Mouse (Mus musculus) MEL (cell line): Measurements from ENCODE around the gene Gtsf2. TPM values are rescaled to one million over a fixed set of nuclear protein-coding genes. Genes with fewer than 3 reads are reported as not detected.
"Not testable (repeated sequence)": the region's sequence is repeated elsewhere in the genome, so short reads cannot be mapped to it uniquely, and the experiment has no call there.

Experiments
- DNase-seq: peaks from one replicate; pipeline ENCODE4 v3.0.0; 2011; ENCODE audit warnings: low read depth, low spot score
- H3K27ac ChIP-seq: 2 replicates; pipeline ENCODE4 v1.5.1; 2012; ENCODE audit warnings: low read depth, mild to moderate bottlenecking, control low read depth, low read length, moderate library complexity; ENCODE audit not compliant: control insufficient read depth
- H3K27me3 ChIP-seq, 2 experiments: fragments of 150-350 bp in 1 of 2; sonication (generic) in 1 of 2; 2 replicates each; pipeline ENCODE4 v1.6.1; 2012; ENCODE audit warnings: low read length in 2 of 2, mild to moderate bottlenecking in 2 of 2, improper control_type of control experiment in 1 of 2, moderate library complexity in 1 of 2; ENCODE audit not compliant: insufficient read depth in 2 of 2, control insufficient read depth in 1 of 2
- H3K36me3 ChIP-seq, 2 experiments: 2 replicates each; pipeline ENCODE4 v1.6.1; 2012 to 2014; ENCODE audit warnings: low read length in 2 of 2, improper control_type of control experiment in 1 of 2, inconsistent platforms in 1 of 2, mild to moderate bottlenecking in 1 of 2; ENCODE audit not compliant: insufficient read depth in 2 of 2, control insufficient read depth in 1 of 2
- H3K4me1 ChIP-seq, 2 experiments: fragments of 150-350 bp in 1 of 2; sonication (generic) in 1 of 2; 2 replicates each; pipeline ENCODE4 v1.6.1; 2012; ENCODE audit warnings: low read length in 2 of 2, improper control_type of control experiment in 1 of 2, mild to moderate bottlenecking in 1 of 2; ENCODE audit not compliant: insufficient read depth in 2 of 2, control insufficient read depth in 1 of 2
- H3K4me3 ChIP-seq, 2 experiments: fragments of 150-350 bp in 1 of 2; sonication (generic) in 1 of 2; 2 replicates each; pipeline ENCODE4 v1.5.1; 2012; ENCODE audit warnings: low read depth in 2 of 2, low read length in 2 of 2, mild to moderate bottlenecking in 2 of 2, moderate library complexity in 2 of 2, control low read depth in 1 of 2, improper control_type of control experiment in 1 of 2; ENCODE audit not compliant: control insufficient read depth in 1 of 2, insufficient read depth in 1 of 2
- H3K79me2 ChIP-seq: 2 replicates; pipeline ENCODE4 v1.6.1; 2012; ENCODE audit warnings: mild to moderate bottlenecking, low read length, moderate library complexity; ENCODE audit not compliant: control insufficient read depth, poor library complexity, insufficient read depth
- H3K9ac ChIP-seq: 2 replicates; pipeline ENCODE4 v1.6.1; 2012; ENCODE audit warnings: low read depth, mild to moderate bottlenecking, control low read depth, low read length, moderate library complexity; ENCODE audit not compliant: control insufficient read depth, poor library complexity, severe bottlenecking
- H3K9me3 ChIP-seq: fragments of 150-350 bp; sonication (generic); replicated peaks from 2 replicates; pipeline ENCODE4 v1.6.1; 2012; ENCODE audit warnings: mild to moderate bottlenecking, low read length, improper control_type of control experiment, moderate library complexity; ENCODE audit not compliant: insufficient read depth
- CHD2 ChIP-seq: IDR thresholded peaks from 2 replicates; pipeline ENCODE4 v1.6.1; 2011; ENCODE audit warnings: low read length, improper control_type of control experiment
- CTCF ChIP-seq, 3 experiments: IDR thresholded peaks in 2 of 3; conservative IDR thresholded peaks in 1 of 3; 2 replicates each; pipeline ENCODE4 v1.5.1; 2011 to 2012; ENCODE audit warnings: low read length in 3 of 3, low read depth in 2 of 3, mild to moderate bottlenecking in 2 of 3, improper control_type of control experiment in 1 of 3, inconsistent platforms in 1 of 3, mixed read lengths in 1 of 3, moderate library complexity in 1 of 3; ENCODE audit not compliant: control insufficient read depth in 1 of 3, insufficient read depth in 1 of 3, poor library complexity in 1 of 3, severe bottlenecking in 1 of 3
- HCFC1 ChIP-seq: IDR thresholded peaks from 2 replicates; pipeline ENCODE4 v1.6.1; 2012; ENCODE audit warnings: low read depth, mild to moderate bottlenecking, inconsistent platforms, low read length, improper control_type of control experiment, moderate library complexity
- MAZ ChIP-seq: IDR thresholded peaks from 2 replicates; pipeline ENCODE4 v1.6.1; 2012; ENCODE audit warnings: low read depth, mild to moderate bottlenecking, inconsistent platforms, low read length, improper control_type of control experiment
- MYB ChIP-seq: IDR thresholded peaks from 2 replicates; pipeline ENCODE4 v1.6.1; 2011; ENCODE audit warnings: mild to moderate bottlenecking, low read depth, low read length, improper control_type of control experiment
- POLR2A ChIP-seq, 2 experiments: IDR thresholded peaks; 2 replicates each; pipeline ENCODE4 v1.6.1; 2011 to 2012; ENCODE audit warnings: low read length in 2 of 2, mild to moderate bottlenecking in 2 of 2, control low read depth in 1 of 2, improper control_type of control experiment in 1 of 2, low read depth in 1 of 2, moderate library complexity in 1 of 2; ENCODE audit not compliant: control insufficient read depth in 1 of 2, insufficient read depth in 1 of 2, poor library complexity in 1 of 2
- RAD21 ChIP-seq: IDR thresholded peaks from 2 replicates; pipeline ENCODE4 v1.6.1; 2011; ENCODE audit warnings: mild to moderate bottlenecking, low read depth, low read length, improper control_type of control experiment
- TBP ChIP-seq: IDR thresholded peaks from 2 replicates; pipeline ENCODE4 v1.8.0; 2011; ENCODE audit warnings: low read depth, low read length, improper control_type of control experiment
- polyA plus RNA-seq, 2 experiments: library from polyadenylated mRNA; stranded (reverse) in 1 of 2; unstranded in 1 of 2; fragments of >175 nt in 1 of 2; fragments of >200 nt in 1 of 2; gene quantifications; 2 replicates each; pipeline versions ENCODE4 v1.2.1 to v1.2.4; 2012; ENCODE audit warnings: low replicate concordance in 2 of 2, low read depth in 1 of 2; ENCODE audit not compliant: insufficient read length in 2 of 2, insufficient read depth in 1 of 2, missing spikeins in 1 of 2
- total RNA-seq: library from RNA; depleted of rRNA; stranded (reverse); fragments of 300-350 nt; gene quantifications from 2 replicates; pipeline ENCODE4 v1.2.3, GENCODE M21; 2012

Gene Gtsf2
- total and polyA plus RNA-seq, 3 experiments: not detected

DNA sequence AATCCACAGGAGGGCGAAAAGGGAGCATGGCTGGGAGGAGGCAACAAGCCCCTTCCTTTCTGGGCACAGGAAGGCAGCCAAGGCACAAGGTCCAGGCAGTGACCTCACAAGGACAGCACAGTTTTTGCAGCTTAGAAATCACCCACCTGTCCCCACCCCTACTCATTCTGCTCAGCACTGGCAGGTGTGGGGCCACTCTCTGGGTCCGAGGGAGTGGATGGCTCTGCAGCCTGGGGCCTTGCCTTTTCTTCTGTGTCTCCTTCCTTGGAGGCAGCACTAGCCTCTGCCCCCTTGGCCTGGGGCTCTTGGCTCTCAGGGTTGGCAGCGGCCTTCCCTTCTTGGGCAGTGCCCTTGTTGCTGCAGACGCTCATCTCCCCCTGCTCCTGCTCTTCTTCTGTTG is 2.3 kb downstream of the Gtsf2 start:
- not testable (repeated sequence) for H3K4me3 ChIP-seq, H3K79me2 ChIP-seq, H3K4me1 ChIP-seq, H3K27me3 ChIP-seq, H3K9me3 ChIP-seq, H3K27ac ChIP-seq, DNase-seq, H3K9ac ChIP-seq, H3K36me3 ChIP-seq

DNA sequence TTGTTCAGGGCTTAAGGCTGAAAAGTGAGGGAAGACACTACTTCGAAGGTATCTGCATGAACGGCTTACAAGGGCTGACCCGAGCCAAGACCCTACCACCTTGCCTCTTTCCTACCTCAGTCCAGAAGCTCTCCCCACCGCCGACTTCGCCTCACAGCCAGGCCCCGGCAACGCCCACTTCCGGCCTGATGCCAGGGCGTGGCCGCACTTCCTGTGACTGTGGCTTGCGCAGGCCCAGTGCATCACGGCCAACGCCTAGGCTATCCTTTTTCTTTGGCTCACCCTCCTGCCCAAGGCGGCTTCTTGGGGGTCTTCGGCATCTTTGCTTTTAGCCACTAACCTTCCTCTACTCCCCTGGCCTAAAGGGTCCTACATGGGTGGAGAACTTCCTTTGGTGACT is 18.0 kb downstream of the Gtsf2 start, which contains the start of gene Gtsf1:
Gtsf1 (minus strand) TSS at position 230 of the 400 bp plus-strand sequence.
- Histone ChIP-seq H3K9ac (no peak within 1 kb of the TSS), H3K27ac (no peak within 1 kb of the TSS), H3K4me3 (no peak within 1 kb of the TSS), H3K27me3 (peaks cover 0 to 2% of the 10 kb centered on the region in 2 experiments; a peak in 1 of 4 replicates), H3K9me3 (no peaks in the 10 kb centered on the region), H3K79me2 (no peaks in the 10 kb centered on the region), H3K36me3 (no peaks in the 10 kb centered on the region), H3K4me1 (peaks cover 0 to 3% of the 10 kb centered on the region in 2 experiments; a peak in 1 of 4 replicates)
- no peak for DNase-seq
- TF ChIP-seq RAD21 (no peak), HCFC1 (no peak), MAZ (no peak), CTCF (IDR thresholded peaks at IDR 0.05 in 2 of 3, conservative IDR thresholded peaks at IDR 0.05 in 1 of 3; ENCODE audit: control insufficient read depth in 1 of 3, insufficient read depth in 1 of 3, low read depth in 2 of 3, low read length in 3 of 3, poor library complexity in 1 of 3, severe bottlenecking in 1 of 3) (no peak), POLR2A (IDR thresholded peaks at IDR 0.05; ENCODE audit: control insufficient read depth in 1 of 2, insufficient read depth in 1 of 2, low read depth in 1 of 2, low read length in 2 of 2, poor library complexity in 1 of 2) (no peak)

DNA sequence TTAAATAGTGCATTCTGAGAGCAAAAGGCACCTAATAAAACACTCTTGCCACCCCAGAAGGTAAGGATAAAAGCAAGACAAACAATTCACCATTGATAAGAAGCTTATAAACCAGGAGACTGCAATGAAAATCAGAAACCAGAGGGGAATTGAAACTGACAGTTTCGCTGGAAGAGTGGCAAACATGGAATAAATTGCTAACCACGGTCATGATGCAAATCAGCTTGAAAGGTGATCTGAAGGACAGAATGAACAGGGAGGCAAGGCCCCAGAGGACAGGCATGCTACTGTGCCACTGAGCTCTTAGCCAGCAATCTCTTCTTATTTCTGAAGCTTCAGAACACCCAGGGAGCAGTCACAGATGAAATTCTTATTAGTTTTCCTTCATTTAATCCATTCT is 21.3 kb downstream of the Gtsf2 start:
- Histone ChIP-seq H3K4me1 (peaks cover 0 to 3% of the 10 kb centered on the region in 2 experiments; a peak in 1 of 4 replicates), H3K27me3 (peaks cover 0 to 2% of the 10 kb centered on the region in 2 experiments; a peak in 1 of 4 replicates), H3K36me3 (no peaks in the 10 kb centered on the region), H3K9me3 (no peaks in the 10 kb centered on the region), H3K4me3 (no peak overlapping the region), H3K9ac (no peak overlapping the region)
- no peak for DNase-seq
- TF ChIP-seq CHD2: no peak
- no peak for TF ChIP-seq MYB
- no peak for TF ChIP-seq HCFC1
- TF ChIP-seq, all 39 proteins: peak for 0
- Histone ChIP-seq H3K79me2 (no peaks in the 10 kb centered on the region), H3K27ac (no peak overlapping the region)

DNA sequence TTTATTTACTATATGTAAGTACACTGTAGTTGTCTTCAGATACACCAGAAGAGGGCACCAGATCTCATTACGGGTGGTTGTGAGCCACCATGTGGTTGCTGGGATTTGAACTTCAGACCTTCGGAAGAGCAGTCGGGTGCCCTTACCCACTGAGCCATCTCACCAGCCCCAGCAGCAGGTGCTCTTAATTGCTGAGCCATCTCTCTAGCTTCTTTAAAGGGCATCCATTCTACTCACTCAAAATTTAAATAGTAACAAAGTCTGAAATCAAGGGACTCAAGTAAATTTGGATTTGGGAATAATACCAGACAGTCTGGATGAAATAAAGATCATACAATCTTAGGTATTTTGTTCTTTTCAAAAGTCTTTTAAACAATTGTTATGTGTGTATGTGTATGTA is 42.7 kb downstream of the Gtsf2 start:
- peak; percentile 61; the same call in 1 of the 2 replicates for TF ChIP-seq TBP
- TF ChIP-seq, all 39 proteins: peak for 1; not testable (repeated sequence) for 38
- not testable (repeated sequence) for H3K79me2 ChIP-seq, H3K36me3 ChIP-seq, H3K4me3 ChIP-seq, H3K9me3 ChIP-seq, H3K4me1 ChIP-seq, H3K27ac ChIP-seq, DNase-seq, H3K27me3 ChIP-seq, H3K9ac ChIP-seq
